Mouse (Mus musculus) lung, adult 2 months (tissue): ENCODE measurements around the gene Pdlim5.

ENCODE experiments used
- CTCF ChIP-seq: fragments of 200-500 bp; IDR thresholded peaks from 2 replicates; pipeline ENCODE4 v1.5.1; 2011; ENCODE audit warnings: mild to moderate bottlenecking, low read length, control low read depth; ENCODE audit not compliant: insufficient read depth
- POLR2A ChIP-seq: fragments of 200-500 bp; IDR thresholded peaks from 2 replicates; pipeline ENCODE4 v1.6.1; 2011; ENCODE audit warnings: low read depth, mild to moderate bottlenecking, control low read depth, low read length, borderline replicate concordance; ENCODE audit errors: extremely low read depth

DNA sequence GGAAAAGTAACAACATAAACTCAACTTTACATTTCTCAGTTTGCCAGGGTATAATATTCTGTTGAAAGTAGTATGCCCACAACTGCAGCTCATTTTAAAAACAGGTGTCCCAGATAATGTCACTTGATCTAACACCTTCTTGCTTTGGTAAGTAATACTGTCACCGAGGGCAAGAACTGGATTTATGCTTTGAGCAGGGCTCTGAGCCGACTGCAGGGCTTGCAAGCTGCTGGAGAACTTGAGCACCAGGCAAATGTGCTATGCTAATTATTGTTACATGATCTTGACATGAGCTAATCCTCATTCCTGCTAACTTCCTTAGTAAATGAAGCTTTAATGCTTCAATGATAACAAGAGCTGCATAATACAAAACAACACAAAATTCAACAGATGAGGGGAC lies 139.1 kb downstream of the Pdlim5 start:
- TF ChIP-seq POLR2A = no peak
- no peak for TF ChIP-seq CTCF
